Mouse (Mus musculus) spleen, postnatal 10 days (tissue): Measurements from ENCODE around the gene Atxn1.

Source experiments
- DNase-seq, 2 experiments: peaks; one replicate each; pipeline ENCODE4 v3.0.0; 2021 to 2022; ENCODE audit warnings: low spot score in 2 of 2

Gene Atxn1

GRCm38 (mm10) chr13:45524791-45525435 is 439.9 kb downstream of the Atxn1 start:
- no peak for DNase-seq

GRCm38 (mm10) chr13:45524305-45524704 is 440.5 kb downstream of the Atxn1 start:
- no peak for DNase-seq

- DNase-seq = no peak
Observed at GRCm38 (mm10) chr13:45516501-45517393, 448.1 kb downstream of the Atxn1 start.

GRCm38 (mm10) chr13:45514832-45515422 is 449.9 kb downstream of the Atxn1 start:
- DNase-seq = no peak

- no peak for DNase-seq
Observed at GRCm38 (mm10) chr13:45514115-45514514, 450.7 kb downstream of the Atxn1 start.

GRCm38 (mm10) chr13:45513009-45513984 is 451.5 kb downstream of the Atxn1 start:
- no peak for DNase-seq

- no peak for DNase-seq
Observed at GRCm38 (mm10) chr13:45512531-45512930, 452.3 kb downstream of the Atxn1 start.

- DNase-seq = no peak
Observed at GRCm38 (mm10) chr13:45511706-45512435, 452.9 kb downstream of the Atxn1 start.

- no peak for DNase-seq
Observed at GRCm38 (mm10) chr13:45509366-45509765, 455.4 kb downstream of the Atxn1 start.

- peak; percentile 41 to 67 for DNase-seq
Observed at GRCm38 (mm10) chr13:45508495-45508894, 456.3 kb downstream of the Atxn1 start.

- peak; percentile 74 to 82 for DNase-seq
Observed at GRCm38 (mm10) chr13:45507274-45508229, 457.3 kb downstream of the Atxn1 start, which contains the start of gene Gmpr. Gmpr (plus strand) TSS chr13:45507444.

- DNase-seq = no peak
Observed at GRCm38 (mm10) chr13:45505546-45505945, 459.3 kb downstream of the Atxn1 start.

GRCm38 (mm10) chr13:45502791-45503190 is 462.0 kb downstream of the Atxn1 start:
- no peak for DNase-seq

GRCm38 (mm10) chr13:45499906-45500305 is 464.9 kb downstream of the Atxn1 start:
- DNase-seq = no peak
